ENCODE assay signal across 31 mouse cellular contexts in genomic region chr8:50264757-50265156, GRCm38 (mm10).
"Had no signal": no experiment of that assay in that cellular context is flagged by ENCODE, and none has a peak within 500 bp of the region (broad histone marks: within the 10 kb centered on the region; RNA-seq: fewer than 3 reads in every experiment).

No protein-coding gene starts in this region.

- H3K27me3 ChIP-seq: limb, embryonic 12.5 days; limb, embryonic 13.5 days; limb, embryonic 15.5 days; liver, embryonic 12.5 days; liver, embryonic 13.5 days; liver, embryonic 15.5 days; lung, embryonic 15.5 days; megakaryocyte, embryonic 14.5 days; midbrain, embryonic 12.5 days; midbrain, embryonic 13.5 days; midbrain, embryonic 15.5 days; neural tube, embryonic 12.5 days; neural tube, embryonic 13.5 days had no signal

- H3K36me3 ChIP-seq: limb, embryonic 12.5 days; limb, embryonic 13.5 days; limb, embryonic 15.5 days; liver, embryonic 12.5 days; liver, embryonic 13.5 days; liver, embryonic 15.5 days; lung, embryonic 15.5 days; midbrain, embryonic 10.5 days; midbrain, embryonic 12.5 days; midbrain, embryonic 13.5 days; midbrain, embryonic 15.5 days; neural tube, embryonic 12.5 days; neural tube, embryonic 13.5 days had no signal

- ATAC-seq: liver, embryonic 12.5 days; liver, postnatal 0 days; lung, postnatal 0 days; midbrain, embryonic 13.5 days; midbrain, embryonic 15.5 days; midbrain, embryonic 16.5 days had no signal

- H3K9me3 ChIP-seq: limb, embryonic 12.5 days; limb, embryonic 13.5 days; limb, embryonic 15.5 days; liver, embryonic 12.5 days; liver, embryonic 13.5 days; liver, embryonic 15.5 days; lung, embryonic 15.5 days; megakaryocyte, embryonic 14.5 days; midbrain, embryonic 10.5 days; midbrain, embryonic 12.5 days; midbrain, embryonic 13.5 days; midbrain, embryonic 15.5 days; neural tube, embryonic 12.5 days; neural tube, embryonic 13.5 days had no signal

- DNase-seq: left cerebral cortex, postnatal 4 days; liver; liver, embryonic 13.5 days; liver, postnatal 0 days; lung, adult 18-20 months; lung, adult 2 months; lung, postnatal 10 days; lung, postnatal 36 days; lung, postnatal 4 days; midbrain, embryonic 14.5 days had no signal

- H3K27ac ChIP-seq: left cerebral cortex, adult 2 months; limb, embryonic 12.5 days; limb, embryonic 13.5 days; limb, embryonic 15.5 days; liver, embryonic 12.5 days; liver, embryonic 13.5 days; liver, embryonic 14.5 days; liver, embryonic 15.5 days; lung, embryonic 15.5 days; macrophage; midbrain, embryonic 10.5 days; midbrain, embryonic 12.5 days; midbrain, embryonic 13.5 days; midbrain, embryonic 15.5 days; neural tube, embryonic 12.5 days; neural tube, embryonic 13.5 days had no signal

- H3K4me1 ChIP-seq: limb, embryonic 12.5 days; limb, embryonic 13.5 days; limb, embryonic 15.5 days; liver, embryonic 12.5 days; liver, embryonic 13.5 days; liver, embryonic 15.5 days; lung, embryonic 15.5 days; megakaryocyte, embryonic 14.5 days; midbrain, embryonic 10.5 days; midbrain, embryonic 12.5 days; midbrain, embryonic 13.5 days; midbrain, embryonic 15.5 days; neural tube, embryonic 12.5 days; neural tube, embryonic 13.5 days had no signal

- H3K9ac ChIP-seq: limb, embryonic 12.5 days; limb, embryonic 13.5 days; limb, embryonic 15.5 days; liver, embryonic 12.5 days; liver, embryonic 13.5 days; liver, embryonic 14.5 days; liver, embryonic 15.5 days; liver, postnatal 0 days; lung, embryonic 15.5 days; midbrain, embryonic 12.5 days; midbrain, embryonic 13.5 days; midbrain, embryonic 15.5 days; neural tube, embryonic 12.5 days; neural tube, embryonic 13.5 days had no signal

- H3K4me3 ChIP-seq: left cerebral cortex, adult 2 months; limb, embryonic 12.5 days; limb, embryonic 13.5 days; limb, embryonic 15.5 days; liver, embryonic 12.5 days; liver, embryonic 13.5 days; liver, embryonic 15.5 days; lung, embryonic 15.5 days; megakaryocyte, embryonic 14.5 days; midbrain, embryonic 10.5 days; midbrain, embryonic 12.5 days; midbrain, embryonic 13.5 days; midbrain, embryonic 15.5 days; myocyte; neural tube, embryonic 12.5 days; neural tube, embryonic 13.5 days had no signal

- H3K4me2 ChIP-seq: limb, embryonic 12.5 days; limb, embryonic 13.5 days; limb, embryonic 15.5 days; liver, embryonic 11.5 days; liver, embryonic 12.5 days; liver, embryonic 13.5 days; liver, embryonic 15.5 days; lung, embryonic 15.5 days; midbrain, embryonic 11.5 days; midbrain, embryonic 12.5 days; midbrain, embryonic 13.5 days; midbrain, embryonic 15.5 days; neural tube, embryonic 12.5 days; neural tube, embryonic 13.5 days had no signal
